Mouse (Mus musculus): ENCODE measurements around the gene Atxn10.

The Atxn10 gene

GRCm38 (mm10) chr15:85479365-85479764, 143.3 kb downstream of the Atxn10 start:
- peak; percentile 63 to 68 for DNase-seq

- no peak for DNase-seq
Observed at GRCm38 (mm10) chr15:85479919-85480318, 143.9 kb downstream of the Atxn10 start.

GRCm38 (mm10) chr15:85480630-85481029, 144.6 kb downstream of the Atxn10 start:
- peak in 1 of 2 experiments; percentile 48 for DNase-seq

GRCm38 (mm10) chr15:85488900-85489299, 152.9 kb downstream of the Atxn10 start:
- DNase-seq, result no peak

- DNase-seq, result no peak
Observed at GRCm38 (mm10) chr15:85489751-85490150, 153.7 kb downstream of the Atxn10 start.

GRCm38 (mm10) chr15:85494163-85494621, 158.1 kb downstream of the Atxn10 start:
- peak; percentile 52 to 55 for DNase-seq

GRCm38 (mm10) chr15:85497548-85497947, 161.5 kb downstream of the Atxn10 start:
- no peak for DNase-seq

GRCm38 (mm10) chr15:85497981-85498475, 162.0 kb downstream of the Atxn10 start:
- DNase-seq, result no peak

GRCm38 (mm10) chr15:85500267-85500666, 164.2 kb downstream of the Atxn10 start:
- DNase-seq, result no peak

GRCm38 (mm10) chr15:85503127-85503526, 167.1 kb downstream of the Atxn10 start, which contains the start of gene 7530416G11Rik:
7530416G11Rik (minus strand) TSS chr15:85503227.
- DNase-seq, result no peak

- DNase-seq, result peak; percentile 64 to 80
Observed at GRCm38 (mm10) chr15:85505118-85505925, 169.3 kb downstream of the Atxn10 start.

GRCm38 (mm10) chr15:85506680-85507079, 170.6 kb downstream of the Atxn10 start:
- DNase-seq, result no peak

GRCm38 (mm10) chr15:85507370-85508014, 171.4 kb downstream of the Atxn10 start:
- no peak for DNase-seq

All from cerebellum, postnatal 14 days (tissue).